Comparison of ENCODE assay signal across 22 mouse cellular contexts in genomic region chr11:11393164-11393563, GRCm38 (mm10).
"Had no signal": no experiment of that assay in that cellular context is flagged by ENCODE, and none has a peak within 500 bp of the region (broad histone marks: within the 10 kb centered on the region; RNA-seq: fewer than 3 reads in every experiment).

No protein-coding gene starts in this region.

- H3K4me1 ChIP-seq: limb, embryonic 12.5 days; limb, embryonic 15.5 days; liver, embryonic 13.5 days; midbrain, embryonic 15.5 days; neural tube, embryonic 13.5 days; stomach, embryonic 15.5 days had no signal

- DNase-seq: kidney, adult 18-20 months; kidney, adult 9 months; kidney, postnatal 25 days; layer of hippocampus, postnatal 36 days; liver, embryonic 13.5 days; lung, adult 2 months; lung, postnatal 14 days; lung, postnatal 4 days; retina, postnatal 1 day; right cerebral cortex, postnatal 25 days; spleen, adult 18-20 months; thymus, adult 18-20 months; thymus, postnatal 36 days had no signal

- H3K27ac ChIP-seq: left cerebral cortex, adult 2 months; limb, embryonic 12.5 days; limb, embryonic 15.5 days; liver, embryonic 13.5 days; midbrain, embryonic 15.5 days; neural tube, embryonic 13.5 days; stomach, embryonic 15.5 days had no signal

- H3K9me3 ChIP-seq: limb, embryonic 15.5 days; liver, embryonic 13.5 days; midbrain, embryonic 15.5 days; neural tube, embryonic 13.5 days; stomach, embryonic 15.5 days had no signal

- ATAC-seq: intestine, embryonic 16.5 days; midbrain, embryonic 15.5 days had no signal

- H3K36me3 ChIP-seq: limb, embryonic 12.5 days; limb, embryonic 15.5 days; liver, embryonic 13.5 days; midbrain, embryonic 15.5 days; neural tube, embryonic 13.5 days; stomach, embryonic 15.5 days had no signal

- H3K4me2 ChIP-seq: limb, embryonic 12.5 days; limb, embryonic 15.5 days; liver, embryonic 13.5 days; midbrain, embryonic 11.5 days; midbrain, embryonic 15.5 days; neural tube, embryonic 13.5 days; stomach, embryonic 15.5 days had no signal

- H3K4me3 ChIP-seq: left cerebral cortex, adult 2 months; limb, embryonic 12.5 days; limb, embryonic 15.5 days; liver, embryonic 13.5 days; midbrain, embryonic 15.5 days; myocyte; neural tube, embryonic 13.5 days; stomach, embryonic 15.5 days had no signal

- H3K27me3 ChIP-seq: limb, embryonic 12.5 days; limb, embryonic 15.5 days; liver, embryonic 13.5 days; midbrain, embryonic 15.5 days; neural tube, embryonic 13.5 days; stomach, embryonic 15.5 days had no signal

- H3K9ac ChIP-seq: limb, embryonic 12.5 days; limb, embryonic 15.5 days; liver, embryonic 13.5 days; midbrain, embryonic 15.5 days; neural tube, embryonic 13.5 days; stomach, embryonic 15.5 days had no signal
